Mouse (Mus musculus) erythroid progenitor cell, adult 5-6 weeks (primary cell): Measurements from ENCODE around the gene Khdc4. TPM values are rescaled to one million over a fixed set of nuclear protein-coding genes. Genes with fewer than 3 reads are reported as not detected.

ENCODE experiments used
- ATAC-seq: replicated peaks from 2 replicates; pipeline ENCODE4 v1.8.0; 2016; ENCODE audit warnings: moderate number of reproducible peaks, mild to moderate bottlenecking, moderate TSS enrichment, inconsistent platforms; ENCODE audit not compliant: poor library complexity, low FRiP score, severe bottlenecking
- total RNA-seq, 2 experiments: library from RNA; stranded (forward) in 1 of 2; stranded (reverse) in 1 of 2; fragments of 150-400 nt in 1 of 2; fragments of 186-747, 209-891 nt in 1 of 2; gene quantifications; 2 replicates each; pipeline versions ENCODE4 v1.2.3 to v1.2.4; 2015 to 2017; ENCODE audit warnings: low replicate concordance in 2 of 2

Gene Khdc4
- total RNA-seq, 2 experiments from 2014 or later: 37.8 to 69.2 TPM

GRCm38 (mm10) chr3:88716399-88717197, 31.0 kb downstream of the Khdc4 start, which contains the start of gene Rit1:
Gene Rit1 (plus strand): TSS chr3:88716838.
- peak; percentile 95 for ATAC-seq

DNA sequence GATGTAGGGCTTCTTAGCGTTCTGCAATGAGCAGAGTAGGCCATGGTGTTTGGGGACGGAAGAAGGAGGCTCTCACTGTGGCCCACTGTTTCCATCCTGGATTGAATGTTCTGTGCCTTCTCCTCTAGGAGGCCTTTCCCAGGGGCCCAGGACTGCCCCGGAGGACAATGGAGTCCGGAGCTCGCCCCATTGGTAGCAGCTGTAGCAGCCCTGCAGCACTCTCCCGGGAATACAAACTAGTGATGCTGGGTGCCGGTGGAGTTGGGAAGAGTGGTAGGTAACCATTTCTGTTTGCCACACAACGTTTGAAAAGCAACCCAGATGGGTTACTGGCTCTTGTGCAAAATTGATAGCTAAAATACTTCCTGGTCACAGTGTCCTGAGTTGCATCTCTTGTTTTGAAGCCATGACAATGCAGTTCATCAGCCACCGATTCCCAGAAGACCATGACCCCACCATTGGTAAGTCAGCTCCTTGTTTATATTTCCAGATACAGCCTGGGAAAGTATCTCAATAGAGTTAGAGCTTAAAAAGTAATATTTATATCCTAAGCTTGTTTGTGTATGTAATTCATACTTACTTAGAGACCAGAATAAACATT, 31.7 kb downstream of the Khdc4 start:
- ATAC-seq: peak; percentile 50

DNA sequence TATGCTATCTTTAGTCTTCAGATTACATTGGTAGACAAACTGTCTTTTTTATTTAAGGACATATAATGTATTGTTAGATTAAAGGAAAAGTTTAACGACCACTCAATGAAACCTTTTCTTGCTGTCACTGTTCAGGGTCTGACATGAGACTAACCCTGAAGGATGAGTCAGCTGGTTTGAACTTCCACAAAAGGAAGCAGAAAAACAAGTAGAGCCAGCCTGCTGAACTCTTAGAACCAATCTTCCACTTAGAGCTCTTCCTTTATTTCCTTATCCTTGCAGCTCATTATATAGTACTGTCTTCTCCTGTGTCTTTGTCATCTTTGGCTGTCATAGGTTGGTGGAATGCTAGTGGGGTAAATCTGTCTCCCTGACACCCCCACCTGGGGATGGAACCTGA, 32.2 kb downstream of the Khdc4 start:
- ATAC-seq: 0 out of 2 replicates have a peak, but pooled peaks have one; percentile 51

DNA sequence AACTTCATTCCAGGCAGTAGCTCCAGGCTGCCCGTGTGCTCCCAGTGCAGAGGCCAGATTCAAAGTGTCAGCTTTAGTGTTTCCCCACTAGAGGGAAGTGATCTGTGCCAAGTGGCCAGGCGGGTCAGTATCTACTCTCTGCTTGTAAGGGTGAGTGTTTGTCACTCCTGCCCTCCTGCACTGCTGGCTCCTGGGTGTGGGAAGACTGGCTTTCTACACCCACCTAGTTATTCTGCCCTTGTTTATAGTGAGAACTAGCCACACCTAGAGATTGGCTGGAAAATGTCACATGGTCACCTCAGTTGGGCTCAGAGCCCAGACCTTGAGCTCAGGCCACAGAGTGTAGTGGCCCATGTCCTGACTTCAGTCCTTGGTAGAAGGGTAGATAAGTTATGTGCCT, 33.5 kb downstream of the Khdc4 start:
- ATAC-seq: no peak

DNA sequence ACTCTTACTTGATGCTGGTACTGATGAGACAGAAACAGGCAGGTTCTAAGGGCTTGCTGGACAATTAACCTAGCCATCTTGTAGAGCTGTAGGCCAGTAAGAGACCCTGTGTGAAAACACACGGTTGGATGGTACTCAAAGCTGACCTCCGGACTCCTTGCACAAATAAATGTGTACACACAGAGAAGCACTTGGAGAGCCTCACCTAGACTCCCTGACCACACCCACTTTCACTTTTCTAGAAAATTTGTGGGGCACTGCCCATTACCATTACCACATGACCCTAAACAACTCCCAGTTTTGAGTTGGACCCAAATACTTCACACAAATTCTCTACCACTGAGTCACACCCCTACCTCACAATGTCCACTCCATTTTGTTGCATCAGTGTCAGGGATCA, 51.0 kb downstream of the Khdc4 start:
- no peak for ATAC-seq

GRCm38 (mm10) chr3:88738641-88739040, 53.0 kb downstream of the Khdc4 start:
- ATAC-seq: peak; percentile 79; the same call in 1 of the 2 replicates

DNA sequence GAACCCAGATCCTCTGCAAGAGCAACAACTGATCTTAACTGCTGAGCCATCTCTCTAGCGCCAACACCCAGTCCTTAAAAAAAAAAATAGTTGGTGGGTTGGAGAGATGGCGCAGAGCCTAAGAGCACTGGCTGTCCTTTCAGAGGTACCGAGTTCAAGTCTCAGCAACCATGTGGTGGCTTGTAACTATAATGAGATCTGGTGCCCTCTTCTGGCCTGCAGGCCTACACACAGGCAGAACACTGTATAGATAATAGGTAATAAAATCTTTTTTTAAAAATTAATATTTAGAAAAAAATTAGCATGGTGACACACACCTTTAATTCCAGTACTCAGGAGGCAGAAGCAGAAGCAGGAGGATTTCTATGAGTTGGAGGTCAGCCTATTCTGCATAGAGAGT, 54.5 kb downstream of the Khdc4 start:
- ATAC-seq: no peak

DNA sequence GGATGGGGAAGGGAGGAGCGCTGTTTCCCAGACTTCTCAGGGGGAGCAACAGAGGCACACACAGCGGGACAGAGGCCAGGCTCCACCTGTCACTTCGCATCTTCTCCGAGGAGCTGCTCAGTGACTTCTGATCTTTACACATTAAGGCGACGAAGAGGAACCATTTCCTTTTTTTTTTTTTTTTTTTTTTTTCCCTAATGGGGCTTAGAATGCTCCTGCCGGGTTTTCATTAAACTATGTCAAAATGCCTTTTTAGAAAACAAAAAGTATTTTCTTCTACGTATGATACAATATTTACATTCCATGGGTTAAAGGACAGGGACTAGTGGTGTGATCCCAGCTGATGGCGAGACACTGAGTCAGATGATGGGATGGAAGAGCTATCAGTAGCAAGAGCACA, 59.9 kb downstream of the Khdc4 start:
- no peak; the same call in 1 of the 2 replicates for ATAC-seq

GRCm38 (mm10) chr3:88746139-88746870, 60.7 kb downstream of the Khdc4 start:
- ATAC-seq: no peak

- no peak for ATAC-seq
Measured at GRCm38 (mm10) chr3:88746871-88747231, 61.2 kb downstream of the Khdc4 start.

GRCm38 (mm10) chr3:88754283-88754682, 68.7 kb downstream of the Khdc4 start:
- 0 out of 2 replicates have a peak, but pooled peaks have one; percentile 20 for ATAC-seq

- ATAC-seq: no peak
Measured at GRCm38 (mm10) chr3:88755541-88755940, 69.9 kb downstream of the Khdc4 start.

- ATAC-seq: no peak
Measured at GRCm38 (mm10) chr3:88756276-88756675, 70.7 kb downstream of the Khdc4 start.

- ATAC-seq: no peak
Measured at GRCm38 (mm10) chr3:88758045-88758500, 72.5 kb downstream of the Khdc4 start.

DNA sequence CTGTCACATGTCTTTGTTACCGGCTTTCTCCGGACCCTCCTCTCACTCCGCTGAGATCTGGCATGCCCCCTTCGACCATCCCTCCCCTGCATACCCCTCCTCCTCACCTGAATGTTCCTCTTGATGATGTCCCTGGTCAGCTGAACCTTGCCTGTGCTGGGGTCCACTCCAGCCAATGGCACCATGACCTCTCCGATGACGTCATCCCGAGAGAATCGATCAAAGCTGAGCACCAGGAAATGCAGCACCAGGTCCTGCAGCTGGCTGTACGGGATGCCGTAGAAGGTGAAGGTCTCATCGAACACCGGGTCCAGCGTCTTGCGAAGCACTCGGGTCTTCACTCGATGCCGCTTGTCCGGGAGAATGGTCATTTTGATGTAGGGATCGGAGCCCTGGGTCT, 76.0 kb downstream of the Khdc4 start:
- ATAC-seq: no peak

GRCm38 (mm10) chr3:88762401-88762831, 76.8 kb downstream of the Khdc4 start:
- no peak for ATAC-seq

Other genes starting within 250 kb of the Khdc4 start
- gene Sema4a, start 224.6 kb upstream of the Khdc4 start, total RNA-seq (2015; ENCODE audit: low replicate concordance): 11.9 and 14.7 TPM in 2 replicates
- gene Sema4a, start 224.6 kb upstream of the Khdc4 start, total RNA-seq (2017; ENCODE audit: low replicate concordance): 4.5 and 15.1 TPM in 2 replicates
- gene Lmna, start 175.8 kb upstream of the Khdc4 start, total RNA-seq (2015; ENCODE audit: low replicate concordance): 31.7 and 48.2 TPM in 2 replicates
- gene Lmna, start 175.8 kb upstream of the Khdc4 start, total RNA-seq (2017; ENCODE audit: low replicate concordance): 182 and 260 TPM in 2 replicates
- 0.42 TPM in 1 of 2 replicates, not detected in the other for gene Mex3a, start 153.4 kb upstream of the Khdc4 start, total RNA-seq (2015; ENCODE audit: low replicate concordance)
- 0.08 and 0.26 TPM in 2 replicates for gene Mex3a, start 153.4 kb upstream of the Khdc4 start, total RNA-seq (2017; ENCODE audit: low replicate concordance)
- not detected in 2 replicates for gene Rab25, start 137.5 kb upstream of the Khdc4 start, total RNA-seq (2015; ENCODE audit: low replicate concordance)
- not detected in 2 replicates for gene Rab25, start 137.5 kb upstream of the Khdc4 start, total RNA-seq (2017; ENCODE audit: low replicate concordance)
- 9.0 and 12.6 TPM in 2 replicates for gene Lamtor2, start 132.7 kb upstream of the Khdc4 start, total RNA-seq (2015; ENCODE audit: low replicate concordance)
- gene Lamtor2, start 132.7 kb upstream of the Khdc4 start, total RNA-seq (2017; ENCODE audit: low replicate concordance): 7.7 and 23.3 TPM in 2 replicates
- 8.6 and 10.1 TPM in 2 replicates for gene Ubqln4, start 132.0 kb upstream of the Khdc4 start, total RNA-seq (2015; ENCODE audit: low replicate concordance)
- 6.3 and 7.6 TPM in 2 replicates for gene Ubqln4, start 132.0 kb upstream of the Khdc4 start, total RNA-seq (2017; ENCODE audit: low replicate concordance)
- gene Ssr2, start 109.9 kb upstream of the Khdc4 start, total RNA-seq (2015; ENCODE audit: low replicate concordance): 97.7 and 101 TPM in 2 replicates
- 23.9 and 50.2 TPM in 2 replicates for gene Ssr2, start 109.9 kb upstream of the Khdc4 start, total RNA-seq (2017; ENCODE audit: low replicate concordance)
- gene Arhgef2, start 79.8 kb upstream of the Khdc4 start, total RNA-seq (2015; ENCODE audit: low replicate concordance): 17.7 and 23.9 TPM in 2 replicates
- 12.7 and 15.7 TPM in 2 replicates for gene Arhgef2, start 79.8 kb upstream of the Khdc4 start, total RNA-seq (2017; ENCODE audit: low replicate concordance)
- not detected in 2 replicates for gene Rxfp4, start 32.7 kb upstream of the Khdc4 start, total RNA-seq (2015; ENCODE audit: low replicate concordance)
- gene Rxfp4, start 32.7 kb upstream of the Khdc4 start, total RNA-seq (2017; ENCODE audit: low replicate concordance): not detected in 2 replicates
- 13.0 and 20.2 TPM in 2 replicates for gene Rit1, start 31.0 kb downstream of the Khdc4 start, total RNA-seq (2015; ENCODE audit: low replicate concordance)
- gene Rit1, start 31.0 kb downstream of the Khdc4 start, total RNA-seq (2017; ENCODE audit: low replicate concordance): 27.6 and 45.9 TPM in 2 replicates
- gene Syt11, start 89.4 kb downstream of the Khdc4 start, total RNA-seq (2015; ENCODE audit: low replicate concordance): 0.36 TPM in 1 of 2 replicates, not detected in the other
- 0.39 TPM in 1 of 2 replicates, not detected in the other for gene Syt11, start 89.4 kb downstream of the Khdc4 start, total RNA-seq (2017; ENCODE audit: low replicate concordance)
- gene Gon4l, start 149.4 kb downstream of the Khdc4 start, total RNA-seq (2015; ENCODE audit: low replicate concordance): 9.6 and 11.5 TPM in 2 replicates
- gene Gon4l, start 149.4 kb downstream of the Khdc4 start, total RNA-seq (2017; ENCODE audit: low replicate concordance): 38.6 and 38.7 TPM in 2 replicates
- gene Msto1, start 228.2 kb downstream of the Khdc4 start, total RNA-seq (2015; ENCODE audit: low replicate concordance): 1.4 TPM in 1 of 2 replicates, not detected in the other
- gene Msto1, start 228.2 kb downstream of the Khdc4 start, total RNA-seq (2017; ENCODE audit: low replicate concordance): 1.8 and 3.9 TPM in 2 replicates